Mouse (Mus musculus) cortical plate, adult 2 months (tissue): ENCODE data around the gene Frmd4a.

Experiments
- CTCF ChIP-seq: fragments of 200-500 bp; IDR thresholded peaks from 2 replicates; pipeline ENCODE4 v1.5.1; 2011; ENCODE audit warnings: mild to moderate bottlenecking, control low read depth, low read length; ENCODE audit not compliant: insufficient read depth; ENCODE audit errors: extremely low read depth
- POLR2A ChIP-seq: fragments of 200-500 bp; IDR thresholded peaks from 2 replicates; pipeline ENCODE4 v1.6.1; 2011; ENCODE audit warnings: mild to moderate bottlenecking, low read length, control low read depth; ENCODE audit not compliant: insufficient read depth; ENCODE audit errors: extremely low read depth

DNA sequence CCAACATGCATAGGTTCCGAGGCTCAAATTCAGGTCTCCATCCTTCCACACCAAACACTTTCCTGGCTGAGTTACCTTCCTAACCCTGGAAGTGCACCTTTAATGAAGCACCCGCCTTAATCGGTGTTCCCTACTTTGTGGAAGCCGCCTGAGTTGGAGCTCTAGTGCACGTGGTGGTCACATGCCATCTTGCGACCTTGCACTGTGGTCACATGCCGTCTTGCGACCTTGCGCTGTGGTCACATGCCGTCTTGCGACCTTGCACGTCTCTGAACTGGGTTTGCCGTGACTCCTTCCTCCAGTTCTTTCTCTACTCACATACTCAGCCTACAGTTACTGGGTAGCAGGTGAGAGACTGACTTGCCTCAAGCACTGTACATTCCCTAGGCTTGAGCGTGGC is 531.8 kb downstream of the Frmd4a start:
- no peak for TF ChIP-seq CTCF
- no peak for TF ChIP-seq POLR2A
